Mouse (Mus musculus) stomach, postnatal 0 days (tissue): Measurements from ENCODE around the gene Gm10295.

ENCODE experiments used
- CTCF ChIP-seq: IDR thresholded peaks from 2 replicates; pipeline ENCODE4 v1.5.1; 2016; ENCODE audit warnings: antibody characterized with exemption, low read depth, mild to moderate bottlenecking, moderate library complexity
- EP300 ChIP-seq: optimal IDR thresholded peaks from 2 replicates; pipeline ENCODE3; 2016; ENCODE audit warnings: antibody characterized with exemption

DNA sequence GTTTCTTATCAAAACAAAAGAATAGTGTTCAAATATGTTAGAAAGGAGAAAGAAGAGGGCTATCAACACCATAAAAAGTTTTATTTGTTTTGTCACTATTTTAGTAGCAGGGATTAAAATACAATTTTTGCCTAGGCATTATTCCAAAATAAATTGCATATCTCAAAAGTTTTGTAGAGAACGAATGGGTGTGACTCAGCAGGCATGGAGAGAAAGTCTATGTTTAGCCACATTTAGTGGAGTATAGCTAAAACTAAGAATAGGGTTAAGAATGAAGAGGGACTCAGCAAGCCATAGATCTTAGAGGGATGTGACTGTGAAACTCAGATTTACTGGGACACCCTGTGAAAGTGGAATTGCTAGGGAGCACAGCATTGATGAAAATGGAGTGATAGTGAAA lies 47.1 kb upstream of the Gm10295 start:
- TF ChIP-seq CTCF (no peak), EP300 (no peak)
